Mouse (Mus musculus) small intestine, adult 2 months (tissue): ENCODE results near the gene Tnfsf14.

Experiments
- CTCF ChIP-seq: fragments of 200-500 bp; IDR thresholded peaks from 2 replicates; pipeline ENCODE4 v1.5.1; 2012; ENCODE audit warnings: low read depth, mild to moderate bottlenecking, control low read depth, inconsistent platforms, low read length, moderate library complexity, mixed read lengths; ENCODE audit not compliant: insufficient replicate concordance, insufficient read length; ENCODE audit errors: extremely low read depth
- POLR2A ChIP-seq: fragments of 200-500 bp; IDR thresholded peaks from 2 replicates; pipeline ENCODE4 v1.6.1; 2012; ENCODE audit warnings: low read depth, mild to moderate bottlenecking, control low read depth, inconsistent platforms, low read length, moderate library complexity

GRCm38 (mm10) chr17:57227468-57227867 is 33.5 kb upstream of the Tnfsf14 start:
- TF ChIP-seq CTCF (no peak), POLR2A (no peak)
